Mouse (Mus musculus) stomach, embryonic 14.5 days (tissue): ENCODE measurements around the gene Lhfp. TPM values are rescaled to one million over a fixed set of nuclear protein-coding genes. Genes with fewer than 3 reads are reported as not detected.

Experiments
- ATAC-seq: fragments of 200-750 bp; cut with Nextera tagmentation; 2 replicates; pipeline ENCODE4 v1.8.0; 2017; ENCODE audit warnings: low read depth, moderate TSS enrichment; ENCODE audit not compliant: insufficient number of reproducible peaks, insufficient read depth, low FRiP score
- H3K27ac ChIP-seq: fragments of 300-500 bp; sonication (generic); 2 replicates; pipeline ENCODE4 v1.5.1; 2014; ENCODE audit warnings: mild to moderate bottlenecking, low read length, moderate library complexity, mixed read lengths
- H3K27me3 ChIP-seq: fragments of 300-500 bp; sonication (generic); 2 replicates; pipeline ENCODE4 v1.6.1; 2014; ENCODE audit warnings: low read length, control low read depth, mixed read lengths; ENCODE audit not compliant: control insufficient read depth, insufficient read depth
- H3K36me3 ChIP-seq: fragments of 300-500 bp; sonication (generic); 2 replicates; pipeline ENCODE4 v1.6.1; 2014; ENCODE audit warnings: mild to moderate bottlenecking, control low read depth, low read length, moderate library complexity, mixed read lengths; ENCODE audit not compliant: control insufficient read depth, insufficient read depth
- H3K4me1 ChIP-seq: fragments of 300-500 bp; sonication (generic); 2 replicates; pipeline ENCODE4 v1.6.1; 2014; ENCODE audit warnings: low read length, control low read depth, mixed read lengths; ENCODE audit not compliant: control insufficient read depth, insufficient read depth
- H3K4me2 ChIP-seq: fragments of 300-500 bp; sonication (generic); replicated peaks from 2 replicates; pipeline ENCODE4 v1.6.1; 2014; ENCODE audit warnings: low read depth, low read length, control low read depth
- H3K4me3 ChIP-seq: fragments of 300-500 bp; sonication (generic); 2 replicates; pipeline ENCODE4 v1.5.1; 2014; ENCODE audit warnings: low read depth, low read length, control low read depth
- H3K9ac ChIP-seq: fragments of 300-500 bp; sonication (generic); replicated peaks from 2 replicates; pipeline ENCODE4 v1.6.1; 2014; ENCODE audit warnings: low read depth, mild to moderate bottlenecking, control low read depth, low read length, moderate library complexity, mixed read lengths
- H3K9me3 ChIP-seq: fragments of 300-500 bp; sonication (generic); 2 replicates; pipeline ENCODE4 v1.6.1; 2016; ENCODE audit warnings: low read depth, low read length, control low read depth; ENCODE audit not compliant: control insufficient read depth
- WGBS: fragments of 180-500 bp; shearing (Covaris S2); extraction: QIAGEN DNeasy Blood & Tissue Kit; methylation state at CpG from one replicate; pipeline ENCODE4 v1.1.7; 2014; 5-methylcytosine and 5-hydroxymethylcytosine counted together
- polyA plus RNA-seq: library from polyadenylated mRNA; unstranded; fragments of >200 nt; fragmentation: Nextera tagmentation; extraction: Ambion mirVana; gene quantifications from 2 replicates; pipeline ENCODE4 v1.2.1, GENCODE M21; 2014

The Lhfp gene
- polyA plus RNA-seq, 1 experiment from 2014 or later: 48.0 TPM

DNA sequence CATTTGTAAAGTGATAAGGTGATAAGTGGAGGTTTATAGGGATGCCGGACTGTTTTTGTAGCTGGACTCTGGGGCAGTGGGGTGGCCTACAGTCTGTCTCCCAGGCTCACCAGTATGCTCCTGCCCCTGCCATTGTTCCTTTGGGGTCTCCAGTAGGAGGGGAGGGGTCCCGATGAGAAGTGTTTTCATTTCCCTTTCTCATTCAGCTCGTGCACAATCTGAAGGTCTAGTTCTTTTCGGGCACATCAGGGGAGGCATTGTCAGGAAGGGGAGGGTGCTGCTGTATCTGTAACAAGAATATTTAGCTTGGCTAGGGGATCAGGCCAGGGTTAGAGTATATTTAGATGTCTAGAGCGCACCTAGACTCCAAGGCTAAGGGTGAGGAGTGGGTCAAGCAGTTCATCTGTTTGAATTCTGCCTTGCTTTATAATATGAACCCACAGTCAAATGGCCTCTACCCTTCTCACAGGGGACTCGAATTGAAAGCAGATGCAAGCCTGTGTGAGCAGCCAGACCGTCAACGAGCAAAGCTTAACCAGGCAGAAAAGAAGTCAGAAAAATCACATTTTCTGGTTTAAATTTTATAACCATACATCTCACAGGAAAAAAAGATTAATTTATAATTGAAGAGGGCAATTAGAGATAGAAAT, 46.0 kb downstream of the Lhfp start:
- no peaks in the 10 kb centered on the region for H3K27me3 ChIP-seq
- no peaks in the 10 kb centered on the region for H3K36me3 ChIP-seq
- no peak overlapping the region for H3K27ac ChIP-seq
- WGBS: 72% methylated on average over 8 of the region's 8 CpGs
- no peak overlapping the region for H3K9ac ChIP-seq
- no peak overlapping the region for H3K4me3 ChIP-seq
- H3K9me3 ChIP-seq: no peaks in the 10 kb centered on the region
- ATAC-seq: no peak
- H3K4me1 ChIP-seq: no peaks in the 10 kb centered on the region
- H3K4me2 ChIP-seq: no peak overlapping the region

DNA sequence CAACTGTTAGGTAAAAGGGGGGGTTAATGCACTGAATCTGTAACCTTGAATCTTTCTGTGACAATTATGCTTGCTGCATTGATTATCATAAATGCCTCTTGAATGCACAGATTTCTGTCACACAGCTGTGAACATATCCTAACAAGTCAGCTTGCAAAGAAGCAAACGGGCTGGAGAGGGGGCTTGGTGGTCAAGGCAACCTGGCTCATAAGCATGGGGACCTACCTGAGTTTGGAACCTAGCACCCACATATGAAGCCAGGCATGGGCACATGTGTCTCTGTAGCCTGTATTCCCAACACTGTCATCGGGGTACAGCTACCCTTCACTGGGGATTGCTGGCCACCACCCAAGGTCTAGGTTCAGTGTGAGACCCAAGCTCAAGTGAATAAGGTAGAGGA, 48.6 kb downstream of the Lhfp start:
- Histone ChIP-seq H3K4me2 (no peak overlapping the region), H3K4me3 (no peak overlapping the region), H3K36me3 (no peaks in the 10 kb centered on the region), H3K4me1 (no peaks in the 10 kb centered on the region), H3K27ac (no peak overlapping the region), H3K9me3 (no peaks in the 10 kb centered on the region), H3K9ac (no peak overlapping the region), H3K27me3 (no peaks in the 10 kb centered on the region)
- ATAC-seq: no peak
- WGBS: 86% methylated on average over 2 of the region's 2 CpGs

DNA sequence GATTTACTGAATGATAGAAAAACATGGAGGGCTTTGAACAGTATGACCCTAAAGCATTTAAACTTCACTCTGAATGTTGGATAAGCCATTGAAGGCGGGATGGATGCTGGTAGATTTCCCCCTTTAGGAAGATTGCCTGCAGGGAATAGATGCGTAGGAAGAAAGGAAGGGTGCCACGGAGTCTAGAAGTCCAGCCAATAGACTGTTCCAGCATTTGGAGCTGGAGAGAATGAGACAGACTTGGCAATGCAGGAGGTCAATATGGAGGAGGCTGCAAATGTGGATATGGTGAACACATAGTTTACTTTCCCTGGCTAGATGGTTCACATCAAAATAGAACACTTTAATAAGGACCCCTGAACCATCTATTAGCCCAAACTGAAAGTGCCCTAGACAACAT, 58.9 kb downstream of the Lhfp start:
- H3K4me1 ChIP-seq: 0 out of 2 replicates have a peak, but pooled peaks cover 4% of the 10 kb centered on the region
- WGBS: 93% methylated on average over 3 of the region's 3 CpGs

DNA sequence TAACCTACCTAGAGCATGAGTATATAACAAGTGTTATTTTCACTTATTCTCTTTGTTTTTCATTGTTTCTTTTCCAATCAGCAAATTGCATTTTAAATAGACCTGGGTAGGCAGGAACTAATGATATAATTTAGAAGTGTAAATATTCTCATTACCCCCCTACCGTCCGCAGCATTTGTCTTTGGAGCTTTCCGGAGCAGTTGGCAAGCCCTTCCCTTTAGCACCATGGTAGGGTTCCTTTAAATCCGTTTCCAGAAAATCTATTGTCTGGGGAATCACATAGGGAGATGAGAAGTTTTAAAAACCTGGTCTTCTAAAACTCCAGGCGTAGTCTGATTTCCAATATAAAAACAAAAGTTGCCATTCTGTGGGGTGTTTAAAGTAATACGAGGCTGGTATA, 59.5 kb downstream of the Lhfp start:
- H3K9me3 ChIP-seq: no peaks in the 10 kb centered on the region
- 0 out of 2 replicates have a peak, but pooled peaks cover 2% of the 10 kb centered on the region for H3K27me3 ChIP-seq
- H3K9ac ChIP-seq: no peak overlapping the region
- 0 out of 2 replicates have a peak, but pooled peaks cover 4% of the 10 kb centered on the region for H3K4me1 ChIP-seq
- H3K4me3 ChIP-seq: no peak overlapping the region
- H3K4me2 ChIP-seq: no peak overlapping the region
- no peak for ATAC-seq
- no peaks in the 10 kb centered on the region for H3K36me3 ChIP-seq
- WGBS: 61% methylated on average over 6 of the region's 6 CpGs
- H3K27ac ChIP-seq: no peak overlapping the region

More for the DNA sequence above, 58.9 kb downstream of the Lhfp start:
- Histone ChIP-seq H3K27ac (no peak overlapping the region), H3K4me2 (no peak overlapping the region), H3K27me3 (0 out of 2 replicates have a peak, but pooled peaks cover 2% of the 10 kb centered on the region), H3K4me3 (no peak overlapping the region), H3K9me3 (no peaks in the 10 kb centered on the region), H3K36me3 (no peaks in the 10 kb centered on the region), H3K9ac (no peak overlapping the region)
- ATAC-seq: no peak

DNA sequence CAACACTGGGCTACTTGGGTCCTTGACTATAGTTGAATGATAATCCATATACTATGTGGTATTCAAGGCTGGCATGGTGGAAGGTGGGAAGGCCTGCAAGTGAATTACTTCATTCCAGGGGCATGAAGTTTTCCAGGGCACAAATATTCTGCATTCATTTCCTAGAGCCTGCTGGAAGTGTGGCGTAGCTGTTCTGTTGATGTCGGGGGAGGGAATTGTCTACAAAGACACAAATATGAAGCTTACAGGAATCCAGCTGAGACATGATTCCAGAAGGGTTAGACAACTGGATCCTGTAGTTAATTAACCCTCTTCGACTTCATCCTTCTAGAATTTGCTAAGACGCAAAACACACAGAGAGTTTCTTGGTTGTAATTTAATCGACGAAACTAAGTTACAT, 60.4 kb downstream of the Lhfp start:
- Histone ChIP-seq H3K9ac (no peak overlapping the region), H3K9me3 (no peaks in the 10 kb centered on the region), H3K36me3 (no peaks in the 10 kb centered on the region), H3K27me3 (0 out of 2 replicates have a peak, but pooled peaks cover 2% of the 10 kb centered on the region), H3K4me2 (no peak overlapping the region), H3K4me1 (0 out of 2 replicates have a peak, but pooled peaks cover 4% of the 10 kb centered on the region), H3K27ac (no peak overlapping the region), H3K4me3 (no peak overlapping the region)
- ATAC-seq: no peak
- 68% methylated on average over 6 of the region's 6 CpGs for WGBS

DNA sequence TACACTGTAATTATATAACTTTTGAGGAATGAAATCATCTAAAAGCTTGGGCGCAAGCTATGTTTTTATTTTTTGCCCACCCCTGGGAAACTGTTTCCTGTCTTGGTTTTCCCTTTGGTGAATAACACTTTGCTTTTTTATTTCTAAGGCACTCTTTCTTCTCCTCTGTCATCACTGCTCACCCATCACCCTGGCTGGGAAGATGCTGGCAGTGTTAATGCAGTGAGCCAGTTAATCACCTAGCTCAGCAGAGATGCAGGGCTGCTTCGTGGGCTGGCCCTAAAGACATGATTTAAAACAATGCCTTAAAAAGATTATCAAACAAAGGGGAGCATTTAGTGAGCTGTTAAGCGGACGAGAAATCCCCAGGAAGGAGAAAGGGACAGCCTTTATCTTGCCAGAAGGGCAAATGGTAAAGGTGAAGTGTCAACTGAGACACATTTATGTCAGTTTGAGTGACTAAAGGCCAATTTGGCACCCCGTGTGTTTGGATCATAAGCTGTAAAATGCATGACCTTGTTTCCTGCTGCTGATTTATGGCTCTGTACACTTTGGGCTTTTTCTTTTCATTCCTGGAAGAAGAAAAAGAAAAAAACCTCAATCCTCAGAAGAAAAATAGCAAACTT, 60.9 kb downstream of the Lhfp start:
- H3K27ac ChIP-seq: no peak overlapping the region
- WGBS: 17% methylated on average over 5 of the region's 5 CpGs
- no peaks in the 10 kb centered on the region for H3K36me3 ChIP-seq
- no peak for ATAC-seq
- no peak overlapping the region for H3K4me3 ChIP-seq
- H3K27me3 ChIP-seq: 0 out of 2 replicates have a peak, but pooled peaks cover 2% of the 10 kb centered on the region
- no peaks in the 10 kb centered on the region for H3K9me3 ChIP-seq
- H3K4me2 ChIP-seq: no peak overlapping the region
- H3K9ac ChIP-seq: no peak overlapping the region
- H3K4me1 ChIP-seq: 0 out of 2 replicates have a peak, but pooled peaks cover 4% of the 10 kb centered on the region

DNA sequence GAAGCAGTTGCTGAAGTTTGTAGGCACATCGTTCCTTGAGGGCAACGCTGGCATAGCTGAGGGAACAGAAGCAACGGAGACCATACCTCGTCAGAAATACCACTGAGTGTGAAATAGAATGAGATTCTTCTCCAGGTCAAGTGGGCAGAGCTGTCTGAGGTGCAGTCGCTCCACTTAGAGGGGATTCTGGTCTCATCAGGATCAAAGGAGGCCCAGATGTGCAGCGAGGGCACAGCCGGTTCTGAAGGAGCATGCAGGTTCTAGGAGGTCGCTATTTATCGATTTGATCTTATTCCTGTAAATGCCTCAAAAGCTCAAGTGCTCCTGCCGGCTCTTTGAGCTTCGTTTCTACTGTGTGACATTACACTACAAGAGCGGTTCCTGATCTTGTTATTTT, 61.4 kb downstream of the Lhfp start:
- 0 out of 2 replicates have a peak, but pooled peaks cover 2% of the 10 kb centered on the region for H3K27me3 ChIP-seq
- WGBS: 29% methylated on average over 12 of the region's 12 CpGs
- H3K36me3 ChIP-seq: no peaks in the 10 kb centered on the region
- no peak for ATAC-seq
- H3K9ac ChIP-seq: no peak overlapping the region
- 0 out of 2 replicates have a peak, but pooled peaks cover 4% of the 10 kb centered on the region for H3K4me1 ChIP-seq
- H3K4me2 ChIP-seq: no peak overlapping the region
- H3K9me3 ChIP-seq: no peaks in the 10 kb centered on the region
- H3K4me3 ChIP-seq: no peak overlapping the region
- no peak overlapping the region for H3K27ac ChIP-seq

DNA sequence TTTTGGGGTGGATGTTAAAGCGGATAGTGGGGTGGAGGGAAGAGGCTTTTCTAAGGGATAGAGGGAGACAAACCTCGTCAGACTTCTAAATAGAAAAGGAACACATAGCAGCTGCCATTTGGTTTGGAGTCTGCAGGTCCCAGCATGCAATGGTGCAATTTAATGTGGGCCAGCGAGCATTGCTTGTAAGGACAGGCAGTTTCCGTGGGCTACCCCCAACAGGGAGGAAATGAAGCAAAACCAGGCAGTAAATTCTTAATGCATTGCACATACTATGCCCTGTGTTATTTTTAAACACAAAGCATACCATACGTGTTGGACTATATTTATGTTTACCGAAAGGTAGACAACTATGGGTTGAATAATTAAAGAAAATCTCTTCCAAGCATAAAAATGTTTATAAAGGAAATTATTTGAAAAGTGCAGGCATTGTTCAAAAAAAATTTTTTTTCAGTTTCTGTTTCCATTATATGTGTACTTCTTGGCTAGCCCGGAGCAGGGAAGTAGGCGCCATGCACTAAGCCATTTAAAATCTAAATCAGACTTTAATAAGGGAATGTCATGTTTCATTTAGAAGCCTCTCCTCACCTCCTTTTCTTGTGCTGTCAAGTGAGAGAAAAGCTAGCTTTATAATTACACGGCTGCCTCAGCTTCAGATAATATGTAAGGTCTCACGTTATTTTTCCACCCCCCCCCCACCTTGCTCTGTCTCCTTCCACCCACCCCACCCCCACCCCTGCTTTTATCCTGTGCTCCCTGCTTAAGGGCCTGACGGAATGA, 67.5 kb downstream of the Lhfp start:
- no peak for ATAC-seq
- no peaks in the 10 kb centered on the region for H3K36me3 ChIP-seq
- no peaks in the 10 kb centered on the region for H3K27me3 ChIP-seq
- H3K4me1 ChIP-seq: no peaks in the 10 kb centered on the region
- 66% methylated on average over 11 of the region's 11 CpGs for WGBS
- no peak overlapping the region for H3K4me3 ChIP-seq
- H3K9ac ChIP-seq: no peak overlapping the region
- H3K9me3 ChIP-seq: peaks cover 4% of the 10 kb centered on the region; the same call in 1 of the 2 replicates
- no peak overlapping the region for H3K4me2 ChIP-seq
- no peak overlapping the region for H3K27ac ChIP-seq
